Mouse (Mus musculus) lung, adult 2 months (tissue): ENCODE data around the gene Cul7.

Experiments
- CTCF ChIP-seq: fragments of 200-500 bp; IDR thresholded peaks from 2 replicates; pipeline ENCODE4 v1.5.1; 2011; ENCODE audit warnings: mild to moderate bottlenecking, low read length, control low read depth; ENCODE audit not compliant: insufficient read depth
- POLR2A ChIP-seq: fragments of 200-500 bp; IDR thresholded peaks from 2 replicates; pipeline ENCODE4 v1.6.1; 2011; ENCODE audit warnings: low read depth, mild to moderate bottlenecking, control low read depth, low read length, borderline replicate concordance; ENCODE audit errors: extremely low read depth

DNA sequence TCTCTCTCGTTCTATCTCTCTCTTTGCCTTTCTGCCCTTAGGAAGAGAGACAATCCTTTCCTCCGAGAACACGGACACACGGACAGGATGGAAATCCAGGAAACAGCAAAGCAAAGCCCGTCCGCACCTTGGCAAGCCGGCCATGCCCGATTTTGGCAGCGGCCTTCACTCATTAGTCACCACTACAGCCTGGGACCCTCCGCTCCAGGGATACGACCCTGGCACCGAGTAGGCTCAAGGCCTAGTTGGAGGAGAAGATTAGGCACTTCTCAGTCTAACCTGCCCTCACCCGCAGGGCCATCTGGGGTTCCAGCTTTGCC, 21.7 kb upstream of the Cul7 start:
- TF ChIP-seq CTCF (no peak), POLR2A (no peak)
